Mouse (Mus musculus) limb, embryonic 15.5 days (tissue): ENCODE data around the gene Tbc1d32. TPM values are rescaled to one million over a fixed set of nuclear protein-coding genes. Genes with fewer than 3 reads are reported as not detected.
A peak's percentile ranks its signal among the peaks of the same experiment; 100 is the strongest.
"Not testable (repeated sequence)": the region's sequence is repeated elsewhere in the genome, so short reads cannot be mapped to it uniquely, and the experiment has no call there.

Experiments used
- ATAC-seq: fragments of 200-750 bp; cut with Nextera tagmentation; 2 replicates; pipeline ENCODE4 v1.8.0; 2017; ENCODE audit warnings: low read depth, moderate TSS enrichment; ENCODE audit not compliant: insufficient number of reproducible peaks, low FRiP score, low TSS enrichment
- H3K27ac ChIP-seq: fragments of 300-500 bp; sonication (generic); 2 replicates; pipeline ENCODE4 v1.5.1; 2015; ENCODE audit warnings: moderate library complexity, mild to moderate bottlenecking, inconsistent platforms
- H3K27me3 ChIP-seq: fragments of 300-500 bp; sonication (generic); 2 replicates; pipeline ENCODE4 v1.6.1; 2015; ENCODE audit warnings: inconsistent platforms
- H3K36me3 ChIP-seq: fragments of 300-500 bp; sonication (generic); 2 replicates; pipeline ENCODE4 v1.6.1; 2015; ENCODE audit warnings: inconsistent platforms
- H3K4me1 ChIP-seq: fragments of 300-500 bp; sonication (generic); 2 replicates; pipeline ENCODE4 v1.6.1; 2015; ENCODE audit warnings: inconsistent platforms
- H3K4me2 ChIP-seq: fragments of 300-500 bp; sonication (generic); 2 replicates; pipeline ENCODE4 v1.6.1; 2015; ENCODE audit warnings: mild to moderate bottlenecking, inconsistent platforms
- H3K4me3 ChIP-seq: fragments of 300-500 bp; sonication (generic); 2 replicates; pipeline ENCODE4 v1.5.1; 2015; ENCODE audit warnings: mild to moderate bottlenecking, inconsistent platforms
- H3K9ac ChIP-seq: fragments of 300-500 bp; sonication (generic); 2 replicates; pipeline ENCODE4 v1.6.1; 2015; ENCODE audit warnings: inconsistent platforms
- H3K9me3 ChIP-seq: fragments of 300-500 bp; sonication (generic); 2 replicates; pipeline ENCODE4 v1.6.1; 2016; ENCODE audit warnings: inconsistent platforms
- WGBS: fragments of 180-500 bp; shearing (Covaris S2); methylation state at CpG from one replicate; pipeline ENCODE4 v1.1.7; 2015; 5-methylcytosine and 5-hydroxymethylcytosine counted together
- polyA plus RNA-seq: library from polyadenylated mRNA; unstranded; fragments of >200 nt; fragmentation: Nextera tagmentation; extraction: Ambion mirVana; gene quantifications from 2 replicates; pipeline ENCODE4 v1.2.1, GENCODE M21; 2015

Tbc1d32 gene
- polyA plus RNA-seq: 2.5 and 3.0 TPM in 2 replicates

DNA sequence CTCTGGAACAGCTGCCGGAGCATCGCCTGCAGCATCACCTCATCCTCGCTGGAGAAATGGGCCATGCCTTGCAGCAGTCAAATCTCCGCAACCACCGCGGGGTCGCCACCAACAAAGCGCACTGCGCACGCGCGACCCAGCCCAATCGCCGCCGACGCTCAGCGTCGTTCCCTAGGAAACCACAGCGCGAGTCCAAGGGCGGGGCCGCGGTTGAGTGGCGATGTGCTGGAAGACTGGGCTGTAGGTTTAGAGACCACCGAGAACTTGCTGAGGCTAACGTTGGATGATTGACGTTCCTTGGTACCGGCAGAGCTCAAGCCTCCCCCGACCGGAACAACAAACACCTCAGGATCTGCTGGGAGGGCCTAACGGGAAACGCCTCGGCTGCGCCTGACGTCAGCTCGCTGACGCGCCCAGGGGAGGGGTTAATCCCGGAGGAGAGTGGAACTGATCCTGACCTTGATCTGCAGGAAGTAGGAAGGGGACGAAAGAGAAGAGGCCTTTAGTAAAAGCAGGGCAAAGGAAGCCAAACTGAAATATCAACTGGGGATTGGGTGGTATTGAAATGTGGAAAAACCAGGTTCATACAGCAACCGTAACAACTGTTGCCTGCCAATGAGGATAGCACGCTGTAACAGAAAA lies at the start of gene Tbc1d32:
Gene Tbc1d32, minus strand, starts transcription at position 122 of the 642 bp plus-strand sequence.
- WGBS: 3% methylated on average over 42 of the region's 42 CpGs
- H3K27ac ChIP-seq: peak within 1 kb of the TSS; percentile 88
- peaks cover 7% of the 10 kb centered on the region; the same call in 1 of the 2 replicates for H3K4me1 ChIP-seq
- H3K4me2 ChIP-seq: peak within 1 kb of the TSS; percentile 54
- H3K9me3 ChIP-seq: no peaks in the 10 kb centered on the region
- H3K36me3 ChIP-seq: no peaks in the 10 kb centered on the region
- no peaks in the 10 kb centered on the region for H3K27me3 ChIP-seq
- H3K9ac ChIP-seq: peak within 1 kb of the TSS; percentile 45; the same call in 1 of the 2 replicates
- peak; percentile 95 for ATAC-seq
- peak within 1 kb of the TSS; percentile 59 for H3K4me3 ChIP-seq

- Histone ChIP-seq H3K27ac (no peak overlapping the region), H3K4me1 (peaks cover 7% of the 10 kb centered on the region; the same call in 1 of the 2 replicates), H3K4me3 (peak overlapping the region; percentile 59)
These were observed 666 bp downstream of the Tbc1d32 start for GRCm38 (mm10) chr10:56227771-56228275.

GRCm38 (mm10) chr10:56215797-56216196 lies 12.7 kb downstream of the Tbc1d32 start:
- Histone ChIP-seq H3K4me3 (no peak overlapping the region), H3K9me3 (no peaks in the 10 kb centered on the region), H3K4me1 (no peaks in the 10 kb centered on the region), H3K27me3 (no peaks in the 10 kb centered on the region), H3K9ac (no peak overlapping the region), H3K27ac (no peak overlapping the region), H3K4me2 (no peak overlapping the region), H3K36me3 (no peaks in the 10 kb centered on the region)
- no peak for ATAC-seq
- 69% methylated on average over 3 of the region's 3 CpGs for WGBS

More at GRCm38 (mm10) chr10:56227771-56228275, 666 bp downstream of the Tbc1d32 start:
- peak overlapping the region; percentile 54 for H3K4me2 ChIP-seq
- H3K27me3 ChIP-seq: no peaks in the 10 kb centered on the region
- 70% methylated on average over 8 of the region's 8 CpGs for WGBS
- ATAC-seq: no peak
- H3K9me3 ChIP-seq: no peaks in the 10 kb centered on the region
- H3K36me3 ChIP-seq: no peaks in the 10 kb centered on the region
- H3K9ac ChIP-seq: peak overlapping the region; percentile 45; the same call in 1 of the 2 replicates

DNA sequence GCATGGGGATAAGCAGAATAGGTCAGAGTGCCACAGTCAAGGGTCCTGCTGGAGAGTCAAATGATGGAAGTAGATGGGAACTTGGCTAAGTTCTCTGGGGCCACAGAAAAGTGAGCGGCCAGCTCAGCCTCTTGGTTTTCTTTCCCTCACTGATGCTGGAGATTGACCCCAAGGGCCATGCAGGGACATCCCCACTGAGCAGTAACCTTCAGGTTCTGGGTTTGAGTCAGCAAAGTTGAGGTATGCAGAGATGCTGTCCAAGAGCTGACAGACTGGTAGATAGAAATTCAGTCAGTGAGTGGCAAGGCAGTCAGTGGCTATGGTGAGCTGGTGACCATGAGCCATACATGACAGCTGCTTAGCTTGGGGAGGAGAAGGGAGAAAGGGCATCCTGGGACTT lies 18.1 kb downstream of the Tbc1d32 start:
- Histone ChIP-seq H3K4me2 (no peak overlapping the region), H3K9ac (no peak overlapping the region), H3K27ac (no peak overlapping the region), H3K4me1 (no peaks in the 10 kb centered on the region), H3K36me3 (no peaks in the 10 kb centered on the region), H3K27me3 (no peaks in the 10 kb centered on the region), H3K9me3 (no peaks in the 10 kb centered on the region), H3K4me3 (no peak overlapping the region)
- 93% methylated on average over 1 of the region's 1 CpGs for WGBS
- no peak for ATAC-seq

- H3K4me2 ChIP-seq: no peak overlapping the region
- no peaks in the 10 kb centered on the region for H3K36me3 ChIP-seq
- ATAC-seq: no peak
- H3K9ac ChIP-seq: no peak overlapping the region
- H3K27ac ChIP-seq: no peak overlapping the region
- H3K9me3 ChIP-seq: no peaks in the 10 kb centered on the region
- WGBS: 30% methylated on average over 8 of the region's 8 CpGs
- no peaks in the 10 kb centered on the region for H3K4me1 ChIP-seq
- H3K4me3 ChIP-seq: no peak overlapping the region
- no peaks in the 10 kb centered on the region for H3K27me3 ChIP-seq
These were observed 21.6 kb downstream of the Tbc1d32 start for GRCm38 (mm10) chr10:56206802-56207404.

DNA sequence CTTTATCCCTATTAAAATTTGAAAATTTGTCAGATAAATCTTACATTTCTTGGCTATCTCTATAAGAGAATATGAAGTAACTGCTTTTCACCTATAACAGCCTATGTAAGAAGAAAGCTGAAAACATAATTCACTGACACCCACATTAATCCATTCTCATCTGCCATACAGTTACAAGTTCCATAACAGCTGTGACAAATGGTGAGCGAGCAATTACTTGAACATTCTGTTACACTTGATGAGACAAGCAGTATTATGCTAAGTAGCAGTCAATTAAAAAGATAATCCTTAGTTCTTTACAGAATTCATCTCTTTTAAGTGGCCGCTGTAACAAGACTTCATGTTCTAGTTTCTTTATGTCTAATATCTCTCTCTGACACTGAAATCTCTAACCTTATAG lies 24.1 kb downstream of the Tbc1d32 start:
- no peaks in the 10 kb centered on the region for H3K36me3 ChIP-seq
- H3K4me2 ChIP-seq: no peak overlapping the region
- H3K9me3 ChIP-seq: no peaks in the 10 kb centered on the region
- ATAC-seq: no peak
- no peak overlapping the region for H3K4me3 ChIP-seq
- no peaks in the 10 kb centered on the region for H3K27me3 ChIP-seq
- H3K4me1 ChIP-seq: no peaks in the 10 kb centered on the region
- H3K27ac ChIP-seq: no peak overlapping the region
- no peak overlapping the region for H3K9ac ChIP-seq
- WGBS: 97% methylated on average over 2 of the region's 2 CpGs

- Histone ChIP-seq H3K27me3 (no peaks in the 10 kb centered on the region), H3K27ac (no peak overlapping the region), H3K9me3 (no peaks in the 10 kb centered on the region), H3K4me1 (no peaks in the 10 kb centered on the region), H3K36me3 (no peaks in the 10 kb centered on the region), H3K4me3 (no peak overlapping the region), H3K9ac (no peak overlapping the region), H3K4me2 (no peak overlapping the region)
- no peak for ATAC-seq
These were observed 28.6 kb downstream of the Tbc1d32 start for GRCm38 (mm10) chr10:56199902-56200301.

GRCm38 (mm10) chr10:56198691-56199090 lies 29.8 kb downstream of the Tbc1d32 start:
- Histone ChIP-seq H3K4me2 (no peak overlapping the region), H3K9ac (no peak overlapping the region), H3K36me3 (no peaks in the 10 kb centered on the region), H3K4me1 (no peaks in the 10 kb centered on the region), H3K9me3 (no peaks in the 10 kb centered on the region), H3K27me3 (no peaks in the 10 kb centered on the region), H3K4me3 (no peak overlapping the region), H3K27ac (no peak overlapping the region)
- ATAC-seq: no peak
- WGBS: 49% methylated on average over 3 of the region's 3 CpGs

DNA sequence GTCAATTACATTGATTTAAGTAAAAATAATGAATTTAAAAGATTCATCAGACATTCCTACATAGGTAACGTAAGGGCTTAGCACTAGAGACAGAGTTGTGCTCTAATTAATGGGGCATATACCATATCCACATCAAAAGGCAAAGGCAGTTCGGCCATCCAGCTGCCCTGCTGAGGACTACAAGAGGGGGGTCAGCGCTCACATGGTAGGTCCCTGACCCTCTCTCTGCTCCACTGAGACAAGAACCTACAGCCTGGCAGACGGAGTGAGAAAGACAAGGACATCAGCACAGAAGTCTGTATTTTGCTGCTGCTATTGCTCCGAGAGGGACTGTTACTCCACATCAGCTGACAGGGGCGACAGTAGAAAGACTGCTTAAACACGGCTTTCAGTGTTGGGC lies 34.2 kb downstream of the Tbc1d32 start:
- no peak overlapping the region for H3K4me2 ChIP-seq

GRCm38 (mm10) chr10:56181727-56182126 lies 46.8 kb downstream of the Tbc1d32 start:
- Histone ChIP-seq H3K27me3 (no peaks in the 10 kb centered on the region), H3K4me1 (no peaks in the 10 kb centered on the region), H3K4me3 (no peak overlapping the region), H3K36me3 (peaks cover 9% of the 10 kb centered on the region), H3K27ac (no peak overlapping the region), H3K4me2 (no peak overlapping the region), H3K9me3 (no peaks in the 10 kb centered on the region), H3K9ac (no peak overlapping the region)
- WGBS: 100% methylated on average over 1 of the region's 1 CpGs
- ATAC-seq: no peak

More for the DNA sequence above, 34.2 kb downstream of the Tbc1d32 start:
- no peak for ATAC-seq
- Histone ChIP-seq H3K27ac (no peak overlapping the region), H3K4me3 (no peak overlapping the region), H3K9ac (no peak overlapping the region), H3K9me3 (no peaks in the 10 kb centered on the region), H3K36me3 (no peaks in the 10 kb centered on the region), H3K4me1 (no peaks in the 10 kb centered on the region), H3K27me3 (no peaks in the 10 kb centered on the region)
- WGBS: 82% methylated on average over 7 of the region's 7 CpGs

DNA sequence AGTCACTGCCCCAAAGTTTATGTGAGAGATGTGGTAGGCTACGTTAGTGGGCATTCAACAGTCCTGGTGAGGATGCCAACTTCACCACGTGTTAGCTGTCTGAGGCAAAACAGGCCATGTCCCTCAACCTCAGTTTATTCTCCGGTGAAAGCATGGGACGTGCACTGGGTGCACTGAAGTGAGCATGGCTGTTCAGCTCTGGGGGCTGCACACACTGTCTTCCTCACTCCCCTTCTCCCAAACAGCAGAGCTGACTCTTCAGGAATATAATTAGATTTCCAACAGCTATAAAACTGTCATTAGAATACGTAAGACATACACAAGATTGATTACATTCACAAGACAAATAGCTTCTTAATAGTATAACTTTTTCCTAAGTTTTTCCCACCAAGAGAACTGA lies 55.3 kb downstream of the Tbc1d32 start:
- no peaks in the 10 kb centered on the region for H3K9me3 ChIP-seq
- H3K4me1 ChIP-seq: no peaks in the 10 kb centered on the region
- 75% methylated on average over 5 of the region's 5 CpGs for WGBS
- peaks cover 3% of the 10 kb centered on the region; the same call in 1 of the 2 replicates for H3K36me3 ChIP-seq
- H3K27ac ChIP-seq: no peak overlapping the region
- H3K27me3 ChIP-seq: no peaks in the 10 kb centered on the region
- H3K4me2 ChIP-seq: no peak overlapping the region
- no peak overlapping the region for H3K4me3 ChIP-seq
- no peak for ATAC-seq
- H3K9ac ChIP-seq: no peak overlapping the region

DNA sequence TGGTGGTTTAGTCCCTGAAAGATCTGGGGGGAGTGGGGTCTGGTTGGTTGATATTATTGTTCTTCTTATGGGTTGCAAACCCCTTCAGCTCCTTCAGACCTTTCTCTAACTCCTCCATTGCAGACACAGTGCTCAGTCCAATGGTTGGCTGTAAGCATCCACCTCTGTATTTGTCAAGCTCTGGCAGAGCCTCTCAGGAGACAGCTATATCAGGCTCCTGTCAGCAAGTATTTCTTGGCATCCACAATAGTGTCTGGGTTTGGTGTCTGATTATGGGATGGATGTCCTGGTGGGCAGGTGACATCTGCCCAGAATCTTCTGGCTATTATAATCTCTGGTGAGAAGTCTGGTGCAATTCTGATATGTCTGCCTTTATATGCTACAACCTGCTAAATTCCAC lies 60.8 kb downstream of the Tbc1d32 start:
- H3K27me3 ChIP-seq, H3K4me1 ChIP-seq, H3K9me3 ChIP-seq, H3K9ac ChIP-seq, ATAC-seq, H3K4me2 ChIP-seq, H3K27ac ChIP-seq, H3K4me3 ChIP-seq, H3K36me3 ChIP-seq: not testable (repeated sequence)
